Mouse (Mus musculus): ENCODE data around the gene 2410004B18Rik. TPM values are rescaled to one million over a fixed set of nuclear protein-coding genes. Genes with fewer than 3 reads are reported as not detected.

2410004B18Rik gene
- total and polyA plus RNA-seq, 2 experiments from 2014 or later, result 57.5 to 97.3 TPM

DNA sequence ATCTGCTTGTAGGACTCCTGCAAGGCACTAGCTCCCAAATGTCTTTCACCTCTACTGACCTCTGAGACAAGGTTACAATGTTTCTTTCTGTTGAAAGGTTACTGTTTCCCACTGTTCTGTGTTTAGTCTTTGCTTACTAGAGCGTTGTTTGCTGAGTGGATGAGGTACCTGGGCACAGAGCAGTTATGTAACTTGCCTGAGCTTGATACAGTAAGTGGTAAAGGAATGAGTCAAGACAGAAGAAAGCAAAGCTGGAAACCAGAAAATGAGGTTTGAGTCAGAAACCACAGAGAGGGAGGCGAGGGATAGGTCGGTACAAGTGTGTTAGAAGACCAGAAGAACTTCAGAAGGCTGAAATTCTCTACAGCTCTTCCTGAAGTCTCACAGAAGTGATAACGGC is 21.0 kb upstream of the 2410004B18Rik start:
- no peak overlapping the region for H3K27ac ChIP-seq (ENCODE audit: low read depth, low read length)
- H3K27me3 ChIP-seq (ENCODE audit: insufficient read depth, low read length), result no peaks in the 10 kb centered on the region
- 89% methylated on average over 4 of the region's 4 CpGs for WGBS
- peaks cover 6% of the 10 kb centered on the region; the same call in 1 of the 2 replicates for H3K9me3 ChIP-seq (ENCODE audit: low read length)
- H3K4me1 ChIP-seq (ENCODE audit: insufficient read depth), result no peaks in the 10 kb centered on the region
- H3K4me2 ChIP-seq (ENCODE audit: low read depth), result no peak overlapping the region
- no peak overlapping the region for H3K9ac ChIP-seq
- TF ChIP-seq CTCF (IDR thresholded peaks at IDR 0.05; ENCODE audit: low read depth), result no peak
- no peak overlapping the region for H3K4me3 ChIP-seq (ENCODE audit: low read depth, low read length)
- no peaks in the 10 kb centered on the region for H3K36me3 ChIP-seq (ENCODE audit: insufficient read depth)
- DNase-seq (no peak), ATAC-seq (no peak)

DNA sequence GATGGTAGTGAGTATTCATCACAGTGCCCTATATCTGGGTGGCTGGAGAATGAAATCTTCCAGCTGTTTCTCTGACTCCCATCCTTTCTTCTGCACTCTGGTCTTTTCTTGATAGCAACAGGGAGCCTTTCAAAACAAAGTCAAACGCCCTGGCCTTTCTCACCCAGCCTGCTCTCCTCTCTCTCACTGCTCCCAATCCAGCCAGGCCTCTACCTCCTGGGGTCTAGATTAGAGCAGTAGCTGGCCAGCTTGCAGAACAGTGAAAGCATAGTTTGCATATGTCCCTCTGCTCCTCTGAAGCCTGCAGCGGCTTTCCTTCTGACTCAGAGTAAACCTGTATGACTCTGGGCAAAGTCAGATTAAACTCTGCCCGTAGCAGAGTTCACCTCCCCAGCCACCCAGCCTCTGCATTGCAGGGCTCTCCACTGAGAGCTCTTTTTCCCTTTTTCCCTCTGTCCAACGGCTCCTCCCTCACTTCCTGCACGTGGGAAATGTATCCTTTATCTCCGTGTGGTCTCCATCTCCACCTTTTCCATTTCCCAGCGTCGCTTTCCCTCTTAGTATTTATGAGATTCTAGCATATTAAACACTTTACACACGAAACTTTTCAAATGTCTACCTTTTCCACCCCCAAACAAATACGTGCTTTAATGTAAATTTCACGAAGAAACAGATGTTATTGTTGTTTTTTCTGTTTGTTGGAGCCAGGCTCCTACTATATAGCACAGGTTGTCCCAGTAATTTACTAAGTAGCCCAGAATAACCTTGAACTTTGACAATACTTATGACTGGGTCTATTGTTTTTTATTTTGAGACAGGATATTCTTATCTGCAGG is 15.6 kb upstream of the 2410004B18Rik start, which contains the start of gene Bcl10:
TSS of gene Bcl10 (plus strand) at position 786 of the 836 bp plus-strand sequence.
- WGBS, result 37% methylated on average over 11 of the region's 11 CpGs
- TF ChIP-seq CTCF (IDR thresholded peaks at IDR 0.05; ENCODE audit: low read depth), result no peak
- Histone ChIP-seq H3K9me3 (ENCODE audit: low read length) (peaks cover 6% of the 10 kb centered on the region; the same call in 1 of the 2 replicates), H3K27me3 (ENCODE audit: insufficient read depth, low read length) (no peaks in the 10 kb centered on the region), H3K4me1 (ENCODE audit: insufficient read depth) (no peaks in the 10 kb centered on the region), H3K4me3 (ENCODE audit: low read depth, low read length) (peak within 1 kb of the TSS; percentile 88), H3K27ac (ENCODE audit: low read depth, low read length) (no peak within 1 kb of the TSS), H3K36me3 (ENCODE audit: insufficient read depth) (no peaks in the 10 kb centered on the region), H3K4me2 (ENCODE audit: low read depth) (peak within 1 kb of the TSS; percentile 78), H3K9ac (no peak within 1 kb of the TSS)
- no peak for ATAC-seq
- no peak for DNase-seq

DNA sequence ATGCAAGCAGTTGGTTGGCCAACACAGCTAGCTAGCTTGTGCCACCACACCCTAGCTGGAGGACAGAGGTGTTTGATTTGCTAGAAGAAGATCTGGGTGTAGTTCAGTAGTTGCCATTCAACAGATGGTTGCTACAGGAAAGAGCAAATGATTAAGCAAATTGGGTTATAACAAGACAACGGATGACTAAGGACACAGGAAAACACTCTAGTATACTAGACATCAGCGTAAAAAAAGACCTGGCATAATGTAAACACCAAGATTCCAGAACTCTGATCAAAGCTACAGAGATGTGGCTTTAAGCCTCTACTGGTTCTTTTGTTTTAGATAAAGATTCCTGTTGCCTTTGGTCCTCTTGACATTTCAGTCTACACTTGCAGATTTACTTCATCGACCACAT is 14.8 kb upstream of the 2410004B18Rik start:
- no peaks in the 10 kb centered on the region for H3K4me1 ChIP-seq (ENCODE audit: insufficient read depth)
- H3K4me3 ChIP-seq (ENCODE audit: low read depth, low read length), result no peak overlapping the region
- no peak overlapping the region for H3K9ac ChIP-seq
- ATAC-seq (no peak), DNase-seq (no peak)
- H3K9me3 ChIP-seq (ENCODE audit: low read length), result peaks cover 6% of the 10 kb centered on the region; the same call in 1 of the 2 replicates
- H3K36me3 ChIP-seq (ENCODE audit: insufficient read depth), result no peaks in the 10 kb centered on the region
- H3K27ac ChIP-seq (ENCODE audit: low read depth, low read length), result no peak overlapping the region
- H3K4me2 ChIP-seq (ENCODE audit: low read depth), result no peak overlapping the region
- WGBS, result 73% methylated on average over 3 of the region's 3 CpGs
- no peak for TF ChIP-seq CTCF (IDR thresholded peaks at IDR 0.05; ENCODE audit: low read depth)
- H3K27me3 ChIP-seq (ENCODE audit: insufficient read depth, low read length), result no peaks in the 10 kb centered on the region

DNA sequence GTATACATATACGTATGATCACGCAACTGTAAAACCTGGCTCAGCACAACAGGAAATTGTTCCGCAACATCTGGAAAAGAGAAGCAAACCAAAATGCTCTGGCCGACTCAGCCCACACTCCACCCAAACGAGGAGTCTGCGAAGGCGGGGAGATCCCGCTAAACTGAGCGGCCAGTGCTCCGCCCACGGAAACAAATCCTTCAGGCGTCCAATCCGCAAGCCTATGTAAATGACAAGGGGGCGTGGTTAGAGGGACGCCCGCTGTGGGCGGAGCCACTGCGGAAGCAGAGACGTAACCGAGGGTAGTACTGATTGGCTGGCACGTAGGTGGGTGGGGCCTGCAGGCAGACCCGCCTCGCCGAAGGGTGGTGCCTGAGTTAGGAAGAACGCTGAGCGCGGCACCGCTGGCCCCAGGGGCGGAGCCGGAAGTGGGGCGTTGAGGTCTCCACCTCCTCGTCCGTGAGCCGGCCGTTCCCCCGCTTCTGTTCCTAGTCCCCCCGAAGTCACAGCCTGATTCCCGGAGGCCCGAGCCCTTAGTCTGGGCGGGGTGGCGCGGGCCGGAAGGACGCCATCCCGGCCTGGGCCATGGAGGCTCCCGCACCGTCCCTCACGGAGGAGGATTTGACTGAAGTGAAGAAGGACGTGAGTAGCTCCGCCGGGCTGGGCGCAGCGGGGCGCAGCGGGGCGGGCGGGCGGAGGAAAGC is 13.8 kb upstream of the 2410004B18Rik start:
- WGBS, result 1% methylated on average over 55 of the region's 58 CpGs
- no peaks in the 10 kb centered on the region for H3K4me1 ChIP-seq (ENCODE audit: insufficient read depth)
- peak overlapping the region; percentile 88 for H3K4me3 ChIP-seq (ENCODE audit: low read depth, low read length)
- H3K4me2 ChIP-seq (ENCODE audit: low read depth), result peak overlapping the region; percentile 78
- H3K27ac ChIP-seq (ENCODE audit: low read depth, low read length), result peak overlapping the region; percentile 93
- 0 out of 2 replicates have a peak, but pooled peaks have one; percentile 8 for TF ChIP-seq CTCF (IDR thresholded peaks at IDR 0.05; ENCODE audit: low read depth)
- H3K27me3 ChIP-seq (ENCODE audit: insufficient read depth, low read length), result no peaks in the 10 kb centered on the region
- H3K9ac ChIP-seq, result peak overlapping the region; percentile 72
- no peaks in the 10 kb centered on the region for H3K9me3 ChIP-seq (ENCODE audit: low read length)
- no peaks in the 10 kb centered on the region for H3K36me3 ChIP-seq (ENCODE audit: insufficient read depth)
- DNase-seq (peak; percentile 99), ATAC-seq (peak; percentile 99)

DNA sequence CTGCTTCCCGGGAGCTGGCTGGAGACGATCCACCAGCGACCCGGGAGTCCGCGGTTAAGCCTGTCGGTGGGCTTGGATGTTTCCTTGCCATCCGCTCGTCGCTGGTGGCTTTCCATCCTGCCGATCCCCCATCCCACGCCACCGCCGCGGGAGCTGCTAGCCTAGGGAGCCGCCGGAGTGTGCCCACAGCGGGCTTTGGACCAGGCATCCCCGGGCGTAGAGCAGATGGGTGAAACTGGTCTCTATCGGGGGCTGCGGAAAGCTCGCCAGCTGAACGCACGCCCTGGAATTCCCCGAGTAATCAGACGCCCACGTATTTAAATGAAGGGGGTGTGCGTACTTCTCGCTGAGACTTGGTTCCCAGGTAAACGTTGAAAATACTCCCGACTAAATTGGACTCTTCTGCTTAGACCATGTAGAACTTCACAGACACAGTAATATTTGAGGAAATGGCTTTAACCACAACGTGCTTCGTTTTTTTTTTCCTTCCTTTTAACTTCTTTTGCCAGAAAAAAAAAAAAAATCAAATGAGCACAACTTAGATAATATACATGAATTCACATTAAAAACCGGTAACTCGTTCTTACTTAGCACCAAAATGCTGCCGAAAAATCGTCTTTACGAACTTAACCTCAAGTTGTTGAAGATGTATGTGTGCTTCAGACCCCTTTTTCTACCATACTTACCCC is 13.0 kb upstream of the 2410004B18Rik start:
- Histone ChIP-seq H3K9ac (peak overlapping the region; percentile 72), H3K27ac (ENCODE audit: low read depth, low read length) (peak overlapping the region; percentile 93), H3K9me3 (ENCODE audit: low read length) (no peaks in the 10 kb centered on the region), H3K4me3 (ENCODE audit: low read depth, low read length) (peak overlapping the region; percentile 88), H3K4me2 (ENCODE audit: low read depth) (peak overlapping the region; percentile 78), H3K27me3 (ENCODE audit: insufficient read depth, low read length) (no peaks in the 10 kb centered on the region), H3K4me1 (ENCODE audit: insufficient read depth) (no peaks in the 10 kb centered on the region), H3K36me3 (ENCODE audit: insufficient read depth) (no peaks in the 10 kb centered on the region)
- ATAC-seq (no peak; the same call in 1 of the 2 replicates), DNase-seq (peak; percentile 65)
- 5% methylated on average over 39 of the region's 39 CpGs for WGBS
- TF ChIP-seq CTCF (IDR thresholded peaks at IDR 0.05; ENCODE audit: low read depth), result no peak

DNA sequence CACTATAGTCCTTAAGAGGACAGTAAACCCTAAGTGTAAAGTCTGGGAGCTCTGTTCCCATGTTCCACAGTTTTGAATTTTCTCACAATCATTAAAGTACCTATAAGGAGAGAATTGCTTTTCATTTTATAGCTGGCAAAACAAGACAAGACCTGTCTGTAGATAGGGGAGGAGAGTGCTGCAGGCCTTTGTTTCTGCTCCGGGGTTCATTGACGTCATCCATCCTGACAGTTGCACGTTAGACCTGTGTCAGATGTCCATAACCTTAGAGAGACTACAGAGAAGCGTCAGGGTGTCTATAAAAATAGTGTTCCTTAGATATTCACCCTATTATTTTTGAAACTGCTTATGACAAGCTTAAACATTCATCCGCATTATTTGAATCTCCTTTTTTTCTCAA is 12.3 kb upstream of the 2410004B18Rik start:
- WGBS, result 63% methylated on average over 5 of the region's 5 CpGs
- no peaks in the 10 kb centered on the region for H3K4me1 ChIP-seq (ENCODE audit: insufficient read depth)
- no peaks in the 10 kb centered on the region for H3K9me3 ChIP-seq (ENCODE audit: low read length)
- H3K36me3 ChIP-seq (ENCODE audit: insufficient read depth), result 0 out of 2 replicates have a peak, but pooled peaks cover 2% of the 10 kb centered on the region
- H3K27me3 ChIP-seq (ENCODE audit: insufficient read depth, low read length), result no peaks in the 10 kb centered on the region
- H3K4me3 ChIP-seq (ENCODE audit: low read depth, low read length), result no peak overlapping the region
- H3K4me2 ChIP-seq (ENCODE audit: low read depth), result peak overlapping the region; percentile 78
- H3K9ac ChIP-seq, result no peak overlapping the region
- no peak for TF ChIP-seq CTCF (IDR thresholded peaks at IDR 0.05; ENCODE audit: low read depth)
- H3K27ac ChIP-seq (ENCODE audit: low read depth, low read length), result no peak overlapping the region
- DNase-seq (no peak), ATAC-seq (no peak)
